Mouse (Mus musculus) lung, postnatal 10 days (tissue): ENCODE results near the gene Cyp2t4.
A peak's percentile ranks its signal among the peaks of the same experiment; 100 is the strongest.

ENCODE experiments used
- DNase-seq: peaks from one replicate; pipeline ENCODE4 v3.0.0; 2021

Cyp2t4 gene

GRCm38 (mm10) chr7:27153205-27153764 lies at the start of gene Cyp2t4:
TSS of gene Cyp2t4 (plus strand) at chr7:27153714.
- peak; percentile 75 for DNase-seq

- no peak for DNase-seq
Observed at GRCm38 (mm10) chr7:27104882-27105281, 48.6 kb upstream of the Cyp2t4 start.

- DNase-seq = no peak
Observed at GRCm38 (mm10) chr7:27110327-27110726, 43.2 kb upstream of the Cyp2t4 start.

GRCm38 (mm10) chr7:27111038-27111437 lies 42.5 kb upstream of the Cyp2t4 start:
- peak; percentile 47 for DNase-seq

- no peak for DNase-seq
Observed at GRCm38 (mm10) chr7:27111987-27112386, 41.5 kb upstream of the Cyp2t4 start.

GRCm38 (mm10) chr7:27118033-27118511 lies 35.4 kb upstream of the Cyp2t4 start:
- peak; percentile 72 for DNase-seq

GRCm38 (mm10) chr7:27119676-27120075 lies 33.8 kb upstream of the Cyp2t4 start, which contains the start of gene Cyp2f2:
TSS of gene Cyp2f2 (plus strand) at chr7:27119909.
- DNase-seq = peak; percentile 27

- DNase-seq = no peak
Observed at GRCm38 (mm10) chr7:27124305-27124832, 29.1 kb upstream of the Cyp2t4 start.

GRCm38 (mm10) chr7:27124969-27125368 lies 28.5 kb upstream of the Cyp2t4 start:
- no peak for DNase-seq

- DNase-seq = peak; percentile 60
Observed at GRCm38 (mm10) chr7:27128162-27128561, 25.4 kb upstream of the Cyp2t4 start.

- DNase-seq = no peak
Observed at GRCm38 (mm10) chr7:27128946-27129345, 24.6 kb upstream of the Cyp2t4 start.

GRCm38 (mm10) chr7:27129811-27130210 lies 23.7 kb upstream of the Cyp2t4 start:
- no peak for DNase-seq

GRCm38 (mm10) chr7:27130521-27131370 lies 22.8 kb upstream of the Cyp2t4 start:
- DNase-seq = no peak

- DNase-seq = no peak
Observed at GRCm38 (mm10) chr7:27131387-27131786, 22.1 kb upstream of the Cyp2t4 start.

GRCm38 (mm10) chr7:27132588-27132987 lies 20.9 kb upstream of the Cyp2t4 start:
- peak; percentile 67 for DNase-seq

- no peak for DNase-seq
Observed at GRCm38 (mm10) chr7:27133156-27133555, 20.4 kb upstream of the Cyp2t4 start.

- no peak for DNase-seq
Observed at GRCm38 (mm10) chr7:27133757-27134156, 19.8 kb upstream of the Cyp2t4 start.

GRCm38 (mm10) chr7:27136410-27136996 lies 17.0 kb upstream of the Cyp2t4 start:
- no peak for DNase-seq

GRCm38 (mm10) chr7:27156005-27156404 lies 2.5 kb downstream of the Cyp2t4 start:
- no peak for DNase-seq

GRCm38 (mm10) chr7:27158171-27158570 lies 4.7 kb downstream of the Cyp2t4 start:
- DNase-seq = no peak

GRCm38 (mm10) chr7:27159256-27159655 lies 5.7 kb downstream of the Cyp2t4 start:
- no peak for DNase-seq

- DNase-seq = peak; percentile 96
Observed at GRCm38 (mm10) chr7:27159882-27160281, 6.4 kb downstream of the Cyp2t4 start.

- no peak for DNase-seq
Observed at GRCm38 (mm10) chr7:27160921-27161320, 7.4 kb downstream of the Cyp2t4 start.
